Mouse (Mus musculus): ENCODE measurements around the gene Ttll4. TPM values are rescaled to one million over a fixed set of nuclear protein-coding genes. Genes with fewer than 3 reads are reported as not detected.

The Ttll4 gene
- total RNA-seq, 1 experiment = 45.2 TPM

- no peak for DNase-seq (ENCODE audit: low read depth, low spot score)
- no peak overlapping the region for H3K9ac ChIP-seq (ENCODE audit: insufficient read depth, low read depth, low read length, poor library complexity, severe bottlenecking)
- no peaks in the 10 kb centered on the region for H3K4me1 ChIP-seq (ENCODE audit: control insufficient read depth in 2 of 2, insufficient read depth in 2 of 2, low read length in 2 of 2, poor library complexity in 1 of 2)
- no peaks in the 10 kb centered on the region for H3K36me3 ChIP-seq (ENCODE audit: control insufficient read depth, insufficient read depth, low read length, poor library complexity, severe bottlenecking)
- in situ Hi-C loops (cut with MboI; ENCODE audit: low sequenced_read_pairs in 2 of 2, unreplicated experiment in 2 of 2) = no loop called here
- no peaks in the 10 kb centered on the region for H3K9me3 ChIP-seq (ENCODE audit: control insufficient read depth, insufficient read depth, low read depth, low read length)
- TF ChIP-seq ZNF384 (IDR thresholded peaks at IDR 0.05; ENCODE audit: low read depth, low read length) = no peak
- TF ChIP-seq CHD2 (IDR thresholded peaks at IDR 0.05; ENCODE audit: low read depth, low read length) = no peak
- no peak for TF ChIP-seq HCFC1 (IDR thresholded peaks at IDR 0.05; ENCODE audit: borderline replicate concordance, insufficient read depth, low read length)
- TF ChIP-seq MAFK (IDR thresholded peaks at IDR 0.05; ENCODE audit: insufficient read depth, low read depth, low read length) = no peak
- no peak for TF ChIP-seq ZC3H11A (IDR thresholded peaks at IDR 0.05; ENCODE audit: borderline replicate concordance, low read depth, low read length)
- H3K27ac ChIP-seq (ENCODE audit: insufficient read depth, low read depth, low read length, poor library complexity, severe bottlenecking) = no peak overlapping the region
- no peak overlapping the region for H3K4me3 ChIP-seq (ENCODE audit: insufficient read depth in 1 of 2, low read depth in 1 of 2, low read length in 2 of 2, poor library complexity in 1 of 2, severe bottlenecking in 1 of 2)
Observed at GRCm38 (mm10) chr1:74736977-74737376, 75.4 kb downstream of the Ttll4 start.

- in situ Hi-C loops (cut with MboI; ENCODE audit: low sequenced_read_pairs in 2 of 2, unreplicated experiment in 2 of 2) = no loop called here
- no peak overlapping the region for H3K4me3 ChIP-seq (ENCODE audit: insufficient read depth in 1 of 2, low read depth in 1 of 2, low read length in 2 of 2, poor library complexity in 1 of 2, severe bottlenecking in 1 of 2)
- H3K9ac ChIP-seq (ENCODE audit: insufficient read depth, low read depth, low read length, poor library complexity, severe bottlenecking) = no peak overlapping the region
- H3K36me3 ChIP-seq (ENCODE audit: control insufficient read depth, insufficient read depth, low read length, poor library complexity, severe bottlenecking) = no peaks in the 10 kb centered on the region
- H3K27ac ChIP-seq (ENCODE audit: insufficient read depth, low read depth, low read length, poor library complexity, severe bottlenecking) = no peak overlapping the region
- no peaks in the 10 kb centered on the region for H3K9me3 ChIP-seq (ENCODE audit: control insufficient read depth, insufficient read depth, low read depth, low read length)
- TF ChIP-seq MAFK (IDR thresholded peaks at IDR 0.05; ENCODE audit: insufficient read depth, low read depth, low read length) (no peak), CHD2 (IDR thresholded peaks at IDR 0.05; ENCODE audit: low read depth, low read length) (no peak), HCFC1 (IDR thresholded peaks at IDR 0.05; ENCODE audit: borderline replicate concordance, insufficient read depth, low read length) (no peak), ZC3H11A (IDR thresholded peaks at IDR 0.05; ENCODE audit: borderline replicate concordance, low read depth, low read length) (no peak), ZNF384 (IDR thresholded peaks at IDR 0.05; ENCODE audit: low read depth, low read length) (no peak)
- DNase-seq (ENCODE audit: low read depth, low spot score) = no peak
- no peaks in the 10 kb centered on the region for H3K4me1 ChIP-seq (ENCODE audit: control insufficient read depth in 2 of 2, insufficient read depth in 2 of 2, low read length in 2 of 2, poor library complexity in 1 of 2)
Observed at GRCm38 (mm10) chr1:74737500-74737899, 76.0 kb downstream of the Ttll4 start.

GRCm38 (mm10) chr1:74740846-74741245 lies 79.3 kb downstream of the Ttll4 start:
- Histone ChIP-seq H3K9me3 (ENCODE audit: control insufficient read depth, insufficient read depth, low read depth, low read length) (no peaks in the 10 kb centered on the region), H3K4me1 (ENCODE audit: control insufficient read depth in 2 of 2, insufficient read depth in 2 of 2, low read length in 2 of 2, poor library complexity in 1 of 2) (no peaks in the 10 kb centered on the region), H3K4me3 (ENCODE audit: insufficient read depth in 1 of 2, low read depth in 1 of 2, low read length in 2 of 2, poor library complexity in 1 of 2, severe bottlenecking in 1 of 2) (no peak overlapping the region), H3K27ac (ENCODE audit: insufficient read depth, low read depth, low read length, poor library complexity, severe bottlenecking) (no peak overlapping the region), H3K36me3 (ENCODE audit: control insufficient read depth, insufficient read depth, low read length, poor library complexity, severe bottlenecking) (no peaks in the 10 kb centered on the region), H3K9ac (ENCODE audit: insufficient read depth, low read depth, low read length, poor library complexity, severe bottlenecking) (no peak overlapping the region)
- no peak for DNase-seq (ENCODE audit: low read depth, low spot score)
- in situ Hi-C loops (cut with MboI; ENCODE audit: low sequenced_read_pairs in 2 of 2, unreplicated experiment in 2 of 2) = no loop called here
- TF ChIP-seq CHD2 (IDR thresholded peaks at IDR 0.05; ENCODE audit: low read depth, low read length) (no peak), ZC3H11A (IDR thresholded peaks at IDR 0.05; ENCODE audit: borderline replicate concordance, low read depth, low read length) (no peak), MAFK (IDR thresholded peaks at IDR 0.05; ENCODE audit: insufficient read depth, low read depth, low read length) (no peak), HCFC1 (IDR thresholded peaks at IDR 0.05; ENCODE audit: borderline replicate concordance, insufficient read depth, low read length) (no peak), ZNF384 (IDR thresholded peaks at IDR 0.05; ENCODE audit: low read depth, low read length) (no peak)

GRCm38 (mm10) chr1:74747335-74747734 lies 85.8 kb downstream of the Ttll4 start:
- peaks cover 0 to 8% of the 10 kb centered on the region in 2 experiments; a peak in 1 of 4 replicates for H3K4me1 ChIP-seq (ENCODE audit: control insufficient read depth in 2 of 2, insufficient read depth in 2 of 2, low read length in 2 of 2, poor library complexity in 1 of 2)
- DNase-seq (ENCODE audit: low read depth, low spot score) = no peak
- no peaks in the 10 kb centered on the region for H3K36me3 ChIP-seq (ENCODE audit: control insufficient read depth, insufficient read depth, low read length, poor library complexity, severe bottlenecking)
- no peak overlapping the region for H3K4me3 ChIP-seq (ENCODE audit: insufficient read depth in 1 of 2, low read depth in 1 of 2, low read length in 2 of 2, poor library complexity in 1 of 2, severe bottlenecking in 1 of 2)
- H3K9me3 ChIP-seq (ENCODE audit: control insufficient read depth, insufficient read depth, low read depth, low read length) = no peaks in the 10 kb centered on the region
- in situ Hi-C loops (cut with MboI; ENCODE audit: low sequenced_read_pairs in 2 of 2, unreplicated experiment in 2 of 2) = no loop called here
- no peak overlapping the region for H3K9ac ChIP-seq (ENCODE audit: insufficient read depth, low read depth, low read length, poor library complexity, severe bottlenecking)
- no peak overlapping the region for H3K27ac ChIP-seq (ENCODE audit: insufficient read depth, low read depth, low read length, poor library complexity, severe bottlenecking)
- TF ChIP-seq HCFC1 (IDR thresholded peaks at IDR 0.05; ENCODE audit: borderline replicate concordance, insufficient read depth, low read length) = no peak
- TF ChIP-seq MAFK (IDR thresholded peaks at IDR 0.05; ENCODE audit: insufficient read depth, low read depth, low read length) = no peak
- no peak for TF ChIP-seq ZC3H11A (IDR thresholded peaks at IDR 0.05; ENCODE audit: borderline replicate concordance, low read depth, low read length)
- TF ChIP-seq ZNF384 (IDR thresholded peaks at IDR 0.05; ENCODE audit: low read depth, low read length) = no peak
- no peak for TF ChIP-seq CHD2 (IDR thresholded peaks at IDR 0.05; ENCODE audit: low read depth, low read length)

Data from ES-E14 (cell line).